Mouse (Mus musculus) urinary bladder, postnatal 10 days (tissue): ENCODE results near the gene Inpp5b.
A peak's percentile ranks its signal among the peaks of the same experiment; 100 is the strongest.

ENCODE experiments used
- DNase-seq: peaks from one replicate; pipeline ENCODE4 v3.0.0; 2022; ENCODE audit warnings: low spot score

Gene Inpp5b

DNA sequence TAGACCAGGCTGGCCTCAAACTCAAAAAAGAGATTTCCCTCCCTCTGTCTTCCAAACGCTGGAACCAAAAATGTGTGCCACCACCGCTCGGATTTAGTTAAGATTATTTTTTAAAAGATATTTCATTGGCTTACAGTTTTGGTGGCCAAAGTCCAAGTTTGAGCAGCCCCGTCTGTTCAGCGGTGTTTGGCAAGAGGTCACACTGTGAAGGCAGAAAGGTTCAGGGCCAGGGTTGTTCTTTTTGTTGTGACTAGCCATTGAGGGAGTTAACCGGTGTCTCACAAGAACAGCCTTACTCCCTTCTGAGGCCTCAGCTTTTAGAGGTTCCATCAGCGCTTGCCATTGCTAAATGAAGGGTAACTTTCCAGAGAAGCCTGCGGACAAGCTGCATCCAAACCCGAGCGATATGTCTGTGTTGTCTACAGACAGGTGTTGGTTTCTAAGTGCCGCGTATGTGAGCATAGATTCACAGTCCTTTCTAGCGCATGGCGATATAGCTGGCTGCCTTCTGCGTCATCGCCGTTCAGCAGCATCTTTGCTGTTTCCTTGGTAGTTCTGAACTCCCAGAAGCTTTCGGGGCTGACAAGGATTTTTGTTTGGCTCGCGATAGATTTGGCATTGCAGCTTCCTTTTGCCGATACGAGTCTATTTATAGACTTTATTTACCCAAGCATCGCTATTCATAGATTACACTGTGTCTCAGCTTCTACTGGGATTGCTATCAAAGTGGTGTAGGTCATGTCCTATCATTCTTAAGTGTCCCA is 24.3 kb downstream of the Inpp5b start:
- DNase-seq, result no peak

DNA sequence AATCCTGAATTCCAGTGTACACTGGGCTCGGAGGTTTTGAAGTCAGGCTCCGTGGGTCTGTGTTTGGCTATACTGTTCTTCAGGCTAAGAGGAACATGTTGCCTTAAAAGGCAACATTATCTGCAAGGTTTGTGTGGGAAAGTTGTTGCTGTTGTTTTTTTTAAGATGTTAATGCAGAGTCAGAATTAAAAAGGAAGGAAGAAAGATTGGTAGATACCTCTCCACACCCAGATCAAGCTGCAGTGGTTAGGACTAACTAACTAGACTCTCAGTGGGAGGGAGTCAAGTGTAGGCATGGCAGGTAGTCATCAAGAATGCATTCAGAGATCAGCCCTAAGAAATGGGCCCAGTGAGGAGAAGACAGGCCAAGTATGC is 24.9 kb downstream of the Inpp5b start:
- no peak for DNase-seq

GRCm38 (mm10) chr4:124768963-124769591 is 27.4 kb downstream of the Inpp5b start:
- DNase-seq, result no peak

DNA sequence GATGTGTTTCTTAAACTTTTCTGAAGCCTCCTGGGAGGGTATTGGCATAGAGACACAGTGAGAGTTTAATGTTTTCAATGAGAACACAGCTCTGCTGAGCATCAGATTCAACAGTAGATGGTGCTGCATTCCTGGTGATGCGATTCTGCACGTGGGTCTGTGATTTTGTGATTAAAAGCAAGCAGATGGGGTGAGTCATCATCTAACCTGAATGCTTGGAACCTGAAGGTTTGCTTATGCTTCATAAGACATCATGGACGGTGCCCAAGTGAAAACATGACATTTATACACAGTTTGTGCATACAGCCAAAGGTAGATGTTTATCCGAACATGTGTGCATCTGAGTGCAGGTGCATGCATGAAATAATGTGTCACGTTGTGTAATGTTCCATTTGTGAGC is 29.0 kb downstream of the Inpp5b start:
- no peak for DNase-seq

DNA sequence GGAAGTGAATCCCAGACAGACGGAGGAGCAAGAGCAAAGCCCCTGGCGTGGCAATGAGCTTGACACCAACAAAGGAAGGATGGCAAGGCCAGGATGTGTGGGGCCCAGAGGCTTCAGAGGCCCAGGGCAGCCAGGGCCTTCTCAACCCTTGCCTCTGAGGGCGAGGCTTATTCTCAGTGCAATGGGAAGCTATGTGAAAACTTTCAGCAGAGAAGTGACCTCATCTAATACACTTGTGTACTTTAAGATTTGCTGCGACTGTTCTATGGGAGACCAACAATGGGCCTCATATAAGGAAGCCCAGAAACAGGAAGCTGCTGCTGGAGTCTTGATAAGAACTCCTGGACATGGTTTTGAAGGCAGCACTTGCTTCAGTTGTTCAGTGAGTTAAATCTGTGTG is 30.5 kb downstream of the Inpp5b start:
- DNase-seq, result no peak

- no peak for DNase-seq
These were observed 31.8 kb downstream of the Inpp5b start for GRCm38 (mm10) chr4:124773449-124773848.

DNA sequence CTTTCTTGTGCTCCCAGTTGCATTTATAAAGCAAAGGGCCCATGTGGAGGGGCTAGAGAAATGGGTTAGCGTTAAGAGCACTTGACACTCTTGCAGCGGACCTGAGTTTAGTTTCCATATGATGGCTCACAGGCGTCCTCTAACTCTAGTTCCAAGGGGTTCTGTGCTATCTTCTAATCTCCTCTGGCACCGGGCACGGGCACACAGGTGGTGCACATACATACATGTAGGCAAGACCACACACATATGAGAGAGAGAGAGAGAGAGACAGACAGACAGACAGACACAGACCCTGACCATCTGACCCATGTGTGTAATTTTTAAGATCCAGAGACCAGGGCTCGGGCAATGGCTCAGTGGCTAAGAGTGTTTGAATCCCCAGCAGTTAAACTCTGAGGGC is 32.3 kb downstream of the Inpp5b start:
- no peak for DNase-seq

DNA sequence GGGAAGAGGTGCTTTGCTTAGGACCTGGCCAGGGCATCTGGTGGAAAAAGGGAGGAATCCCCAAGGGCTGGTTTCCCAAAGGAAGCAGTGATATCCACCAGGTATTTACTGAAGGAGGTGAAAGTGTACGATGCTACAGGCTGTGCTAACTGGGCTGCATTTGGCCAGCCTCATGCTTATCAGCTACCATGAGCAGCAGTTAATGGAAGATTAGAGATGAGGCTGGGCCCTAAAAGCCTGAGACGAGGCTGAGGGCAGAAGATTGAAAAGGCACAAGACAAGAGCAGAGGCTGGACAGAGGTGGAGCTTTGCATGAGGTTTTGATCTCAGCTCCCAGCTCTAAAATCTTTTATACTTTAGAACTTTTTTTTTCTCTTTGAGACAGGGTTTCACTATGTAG is 32.8 kb downstream of the Inpp5b start:
- DNase-seq, result no peak

GRCm38 (mm10) chr4:124781361-124781760 is 39.7 kb downstream of the Inpp5b start:
- no peak for DNase-seq

DNA sequence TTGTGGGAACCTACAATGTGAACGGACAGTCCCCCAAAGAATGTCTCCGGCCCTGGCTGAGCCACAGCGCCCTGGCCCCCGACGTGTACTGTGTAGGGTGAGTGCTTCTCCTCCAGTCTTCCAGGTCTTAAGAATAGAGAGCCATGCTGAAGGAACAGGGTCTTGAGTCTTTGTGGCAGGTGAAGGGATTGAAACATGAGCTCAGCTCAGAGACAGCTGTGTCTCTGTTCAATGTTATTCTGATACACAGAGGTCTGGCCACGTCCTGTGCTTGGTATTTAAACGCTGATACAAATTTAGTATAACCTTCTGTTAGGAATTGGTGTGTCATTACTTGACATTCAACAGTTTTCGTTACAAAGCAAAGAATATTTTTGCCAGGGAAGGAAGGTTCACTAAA is 40.7 kb downstream of the Inpp5b start:
- DNase-seq, result no peak

DNA sequence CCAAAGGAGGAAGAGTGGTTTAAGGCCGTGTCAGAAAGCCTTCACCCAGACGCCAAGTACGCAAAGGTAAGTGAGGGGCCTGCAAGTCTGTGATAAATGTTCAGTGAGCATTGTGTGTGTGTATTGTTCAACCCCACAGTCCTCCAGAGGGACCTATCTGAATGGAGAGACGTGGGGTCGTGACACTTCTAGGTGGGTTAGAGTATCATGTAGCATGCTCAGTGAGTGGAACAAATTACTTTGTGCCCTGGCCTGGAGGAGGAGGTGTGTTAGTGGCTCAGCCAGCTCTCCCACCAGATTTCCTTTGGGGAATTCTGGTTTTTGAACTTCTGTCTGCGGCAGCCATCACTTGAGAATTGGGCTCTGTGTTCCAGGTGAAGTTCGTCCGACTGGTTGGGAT is 42.3 kb downstream of the Inpp5b start:
- no peak for DNase-seq

- no peak for DNase-seq
These were observed 48.4 kb downstream of the Inpp5b start for GRCm38 (mm10) chr4:124790013-124790412.

GRCm38 (mm10) chr4:124792114-124792513 is 50.5 kb downstream of the Inpp5b start:
- DNase-seq, result no peak

- no peak for DNase-seq
These were observed 54.5 kb downstream of the Inpp5b start for GRCm38 (mm10) chr4:124796141-124796540.

DNA sequence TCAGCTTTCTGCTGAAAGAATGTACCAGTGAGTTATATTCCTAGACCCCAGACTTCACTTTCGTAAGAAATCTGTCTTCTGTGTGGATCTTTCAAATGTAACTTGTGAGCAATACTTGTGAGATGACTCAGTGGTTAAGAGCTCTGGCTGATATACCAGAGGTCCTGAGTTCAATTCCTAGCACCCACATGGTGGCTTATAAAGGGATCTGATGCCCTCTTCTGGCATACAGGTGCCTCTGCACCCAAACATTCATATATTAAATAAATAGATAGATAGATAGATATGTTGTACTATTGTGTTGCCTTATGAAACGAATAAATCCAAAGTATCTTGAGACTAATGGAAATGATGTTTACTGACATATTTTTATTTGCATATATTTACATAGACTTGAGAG is 55.3 kb downstream of the Inpp5b start:
- no peak for DNase-seq

GRCm38 (mm10) chr4:124801552-124802308 is 60.1 kb downstream of the Inpp5b start, which contains the start of gene Mtf1:
Mtf1 (plus strand) TSS chr4:124802104.
- DNase-seq, result peak; percentile 66

DNA sequence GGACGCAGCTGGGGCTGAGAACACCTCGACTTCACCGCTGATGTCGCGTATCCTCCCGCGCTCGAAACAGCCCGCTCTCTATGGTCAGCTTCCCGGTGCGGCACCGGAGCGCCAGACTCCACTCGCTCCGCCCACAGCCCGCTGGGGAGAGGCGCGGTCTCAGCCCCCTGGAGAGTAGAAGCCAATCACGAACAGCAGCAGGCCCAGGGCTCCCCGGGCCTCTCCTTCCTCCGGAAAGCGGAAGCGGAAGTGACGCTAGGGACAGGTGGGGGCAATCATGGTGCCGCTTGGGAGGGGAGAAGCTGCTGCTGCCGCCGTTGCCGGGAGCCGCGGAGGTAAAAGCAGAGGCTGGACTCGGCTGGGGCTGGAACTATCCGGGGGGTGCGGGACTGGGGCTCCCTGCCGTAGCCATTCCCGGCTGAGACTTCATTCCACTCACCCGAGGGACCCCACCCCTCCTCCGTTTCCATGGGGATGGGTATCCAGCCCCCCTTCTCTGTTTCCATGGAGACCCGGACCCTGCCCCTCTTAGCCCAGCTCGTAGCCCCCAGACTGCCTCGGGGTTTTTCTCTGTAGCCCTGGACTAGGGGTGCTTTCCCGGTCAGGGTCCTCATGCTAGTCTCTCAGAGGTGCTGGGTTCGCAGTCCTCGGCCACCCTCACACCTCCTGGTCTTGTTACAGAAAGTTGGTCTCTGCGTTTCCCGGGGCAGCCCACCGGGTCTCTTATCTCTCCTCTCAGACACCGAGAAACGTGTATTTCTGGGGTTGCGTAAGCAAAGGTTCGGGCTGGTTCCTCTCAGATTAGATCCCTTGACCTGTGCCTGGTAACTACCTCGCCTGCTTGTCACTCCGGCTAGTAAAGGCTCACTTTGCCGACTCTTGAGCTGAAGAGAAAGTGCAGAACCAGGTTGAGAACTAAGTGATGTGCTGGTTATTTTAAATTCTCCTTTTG is 60.9 kb downstream of the Inpp5b start:
- DNase-seq, result peak; percentile 91

GRCm38 (mm10) chr4:124803406-124803805 is 61.8 kb downstream of the Inpp5b start:
- no peak for DNase-seq

DNA sequence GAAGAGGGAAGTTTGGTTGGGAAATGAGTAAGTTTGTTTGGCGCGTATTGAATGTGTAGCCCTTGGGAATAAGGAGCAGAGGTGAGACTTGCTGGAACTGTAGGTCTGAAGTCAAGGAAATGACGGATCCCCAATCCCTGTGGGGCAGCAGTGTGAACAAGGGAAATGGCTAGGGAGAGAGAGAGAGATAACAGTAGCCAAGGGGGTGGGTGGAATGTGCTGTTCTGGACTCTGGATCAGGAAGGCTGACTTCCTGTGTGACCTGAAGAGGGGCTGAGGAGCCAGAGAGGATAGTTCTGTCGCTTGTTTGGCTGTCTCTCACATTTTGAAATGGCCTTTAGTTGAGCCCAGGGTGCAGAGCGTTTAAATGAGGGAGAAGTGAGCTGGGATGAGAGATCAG is 66.9 kb downstream of the Inpp5b start:
- DNase-seq, result no peak

DNA sequence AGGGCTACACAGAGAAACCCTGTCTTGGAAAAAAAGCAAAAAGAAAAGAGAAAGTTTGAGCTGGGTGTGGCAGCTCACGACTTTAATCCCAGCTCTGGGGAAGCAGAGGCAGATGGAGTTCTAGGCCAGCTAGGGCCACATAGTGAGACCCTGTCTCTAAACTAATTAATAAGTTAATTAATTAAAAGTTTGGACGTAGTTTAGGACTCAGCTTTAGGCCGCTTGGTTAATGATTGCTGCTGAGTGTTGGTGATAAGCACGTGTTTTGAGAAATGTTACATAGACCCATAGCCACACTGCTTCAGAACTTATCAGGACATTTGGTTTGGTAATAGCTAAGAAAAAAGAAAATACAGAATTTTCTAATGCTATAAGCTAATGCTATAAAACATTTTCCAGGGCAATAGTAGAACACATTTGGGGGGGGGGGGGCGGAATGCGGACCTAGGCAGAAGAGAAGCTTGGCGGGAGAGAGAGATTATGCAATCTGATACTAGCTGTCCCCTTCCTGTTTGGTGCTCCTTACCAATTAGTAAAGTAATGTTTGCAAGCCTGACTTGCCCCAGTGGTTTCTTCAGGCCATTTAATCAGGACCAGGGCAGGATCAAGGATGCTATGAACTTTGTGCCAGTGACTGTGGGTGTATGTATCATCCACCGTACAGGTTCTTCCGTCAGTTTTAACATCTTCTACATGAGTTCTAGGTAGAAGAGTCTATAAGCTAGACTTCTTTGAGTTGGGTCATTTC is 67.7 kb downstream of the Inpp5b start:
- no peak for DNase-seq

DNA sequence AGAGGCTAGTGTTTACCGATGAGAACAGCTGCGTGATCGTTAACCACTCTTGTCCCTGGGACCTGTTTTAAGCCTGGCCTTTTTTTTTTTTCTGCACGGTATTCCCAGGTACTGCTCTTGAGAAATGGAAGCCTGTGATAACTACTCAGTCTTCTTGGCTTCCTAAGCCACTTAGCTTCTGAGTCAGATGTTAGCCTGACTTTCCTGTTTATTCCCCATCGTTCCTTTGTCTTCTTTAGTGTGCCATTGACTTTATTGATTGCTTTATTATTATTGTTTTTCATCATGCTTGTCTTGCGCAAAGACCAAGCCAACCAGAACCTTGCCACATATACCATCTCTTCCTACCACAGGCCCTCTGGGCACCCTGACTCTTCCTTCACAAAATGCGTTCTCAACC is 68.4 kb downstream of the Inpp5b start:
- DNase-seq, result no peak
